Mouse (Mus musculus) lung, embryonic 15.5 days (tissue): ENCODE results near the gene Cacnb1. TPM values are rescaled to one million over a fixed set of nuclear protein-coding genes. Genes with fewer than 3 reads are reported as not detected.

Experiments
- ATAC-seq: fragments of 200-750 bp; cut with Nextera tagmentation; 2 replicates; pipeline ENCODE4 v1.8.0; 2017; ENCODE audit warnings: moderate number of reproducible peaks, borderline replicate concordance; ENCODE audit not compliant: low FRiP score, low TSS enrichment; ENCODE audit errors: extremely low read depth
- H3K27ac ChIP-seq: fragments of 300-500 bp; sonication (generic); 2 replicates; pipeline ENCODE4 v1.5.1; 2015; ENCODE audit warnings: moderate library complexity, mild to moderate bottlenecking, inconsistent platforms
- H3K27me3 ChIP-seq: fragments of 300-500 bp; sonication (generic); 2 replicates; pipeline ENCODE4 v1.6.1; 2015; ENCODE audit warnings: inconsistent platforms
- H3K36me3 ChIP-seq: fragments of 300-500 bp; sonication (generic); 2 replicates; pipeline ENCODE4 v1.6.1; 2015; ENCODE audit warnings: inconsistent platforms
- H3K4me1 ChIP-seq: fragments of 300-500 bp; sonication (generic); 2 replicates; pipeline ENCODE4 v1.6.1; 2015; ENCODE audit warnings: inconsistent platforms
- H3K4me2 ChIP-seq: fragments of 300-500 bp; sonication (generic); 2 replicates; pipeline ENCODE4 v1.6.1; 2015; ENCODE audit warnings: inconsistent platforms, mild to moderate bottlenecking, moderate library complexity
- H3K4me3 ChIP-seq: fragments of 300-500 bp; sonication (generic); 2 replicates; pipeline ENCODE4 v1.5.1; 2015; ENCODE audit warnings: mild to moderate bottlenecking, inconsistent platforms
- H3K9ac ChIP-seq: fragments of 300-500 bp; sonication (generic); 2 replicates; pipeline ENCODE4 v1.6.1; 2015; ENCODE audit warnings: inconsistent platforms
- H3K9me3 ChIP-seq: fragments of 300-500 bp; sonication (generic); 2 replicates; pipeline ENCODE4 v1.6.1; 2016; ENCODE audit warnings: inconsistent platforms
- WGBS: fragments of 180-500 bp; shearing (Covaris S2); methylation state at CpG from one replicate; pipeline ENCODE4 v1.1.7; 2015; 5-methylcytosine and 5-hydroxymethylcytosine counted together
- polyA plus RNA-seq: library from polyadenylated mRNA; unstranded; fragments of >200 nt; fragmentation: Nextera tagmentation; extraction: Ambion mirVana; gene quantifications from 2 replicates; pipeline ENCODE4 v1.2.1, GENCODE M21; 2015

Gene Cacnb1
- polyA plus RNA-seq, 1 experiment from 2014 or later, result 4.9 TPM

- Histone ChIP-seq H3K4me2 (peak overlapping the region; percentile 94), H3K27me3 (no peaks in the 10 kb centered on the region), H3K36me3 (peaks cover 5% of the 10 kb centered on the region; the same call in 1 of the 2 replicates), H3K9ac (no peak overlapping the region), H3K4me3 (peak overlapping the region; percentile 70), H3K27ac (no peak overlapping the region), H3K9me3 (no peaks in the 10 kb centered on the region), H3K4me1 (peaks cover 40% of the 10 kb centered on the region)
- ATAC-seq, result no peak
- WGBS, result 38% methylated on average over 2 of the region's 2 CpGs
Observed at GRCm38 (mm10) chr11:98021118-98021517, 1.7 kb downstream of the Cacnb1 start.

- no peak overlapping the region for H3K27ac ChIP-seq
- 48% methylated on average over 1 of the region's 1 CpGs for WGBS
- no peak overlapping the region for H3K4me3 ChIP-seq
- no peak overlapping the region for H3K9ac ChIP-seq
- H3K9me3 ChIP-seq, result no peaks in the 10 kb centered on the region
- H3K4me2 ChIP-seq, result no peak overlapping the region
- H3K36me3 ChIP-seq, result peaks cover 5% of the 10 kb centered on the region; the same call in 1 of the 2 replicates
- no peak for ATAC-seq
- H3K4me1 ChIP-seq, result peaks cover 36% of the 10 kb centered on the region
- no peaks in the 10 kb centered on the region for H3K27me3 ChIP-seq
Observed at GRCm38 (mm10) chr11:98020710-98021109, 2.1 kb downstream of the Cacnb1 start.

- no peak for ATAC-seq
- H3K9ac ChIP-seq, result no peak overlapping the region
- H3K27me3 ChIP-seq, result no peaks in the 10 kb centered on the region
- H3K4me3 ChIP-seq, result no peak overlapping the region
- no peaks in the 10 kb centered on the region for H3K9me3 ChIP-seq
- H3K4me2 ChIP-seq, result no peak overlapping the region
- no peak overlapping the region for H3K27ac ChIP-seq
- 39% methylated on average over 8 of the region's 8 CpGs for WGBS
- peaks cover 5% of the 10 kb centered on the region; the same call in 1 of the 2 replicates for H3K36me3 ChIP-seq
- H3K4me1 ChIP-seq, result peaks cover 34% of the 10 kb centered on the region
Observed at GRCm38 (mm10) chr11:98019883-98020610, 2.8 kb downstream of the Cacnb1 start.

GRCm38 (mm10) chr11:98018858-98019641 lies 3.8 kb downstream of the Cacnb1 start:
- Histone ChIP-seq H3K27me3 (no peaks in the 10 kb centered on the region), H3K27ac (no peak overlapping the region), H3K9ac (no peak overlapping the region), H3K4me1 (peaks cover 34% of the 10 kb centered on the region), H3K36me3 (peaks cover 15% of the 10 kb centered on the region; the same call in 1 of the 2 replicates), H3K4me2 (no peak overlapping the region), H3K4me3 (no peak overlapping the region), H3K9me3 (no peaks in the 10 kb centered on the region)
- no peak for ATAC-seq
- 46% methylated on average over 10 of the region's 10 CpGs for WGBS

- no peaks in the 10 kb centered on the region for H3K9me3 ChIP-seq
- 66% methylated on average over 6 of the region's 6 CpGs for WGBS
- no peaks in the 10 kb centered on the region for H3K27me3 ChIP-seq
- H3K4me1 ChIP-seq, result peaks cover 30% of the 10 kb centered on the region
- H3K9ac ChIP-seq, result no peak overlapping the region
- no peak overlapping the region for H3K27ac ChIP-seq
- H3K4me2 ChIP-seq, result no peak overlapping the region
- H3K4me3 ChIP-seq, result no peak overlapping the region
- peaks cover 15% of the 10 kb centered on the region; the same call in 1 of the 2 replicates for H3K36me3 ChIP-seq
- ATAC-seq, result no peak
Observed at GRCm38 (mm10) chr11:98018222-98018621, 4.6 kb downstream of the Cacnb1 start.

GRCm38 (mm10) chr11:98016824-98017223 lies 6.0 kb downstream of the Cacnb1 start:
- Histone ChIP-seq H3K4me1 (peaks cover 24% of the 10 kb centered on the region), H3K4me2 (no peak overlapping the region), H3K9me3 (no peaks in the 10 kb centered on the region), H3K27me3 (no peaks in the 10 kb centered on the region), H3K9ac (no peak overlapping the region), H3K4me3 (no peak overlapping the region), H3K36me3 (peaks cover 15% of the 10 kb centered on the region; the same call in 1 of the 2 replicates), H3K27ac (no peak overlapping the region)
- 57% methylated on average over 4 of the region's 4 CpGs for WGBS
- no peak for ATAC-seq

GRCm38 (mm10) chr11:98016177-98016576 lies 6.7 kb downstream of the Cacnb1 start:
- no peaks in the 10 kb centered on the region; the same call in 1 of the 2 replicates for H3K27me3 ChIP-seq
- H3K9ac ChIP-seq, result no peak overlapping the region
- no peak overlapping the region for H3K4me3 ChIP-seq
- no peak overlapping the region for H3K4me2 ChIP-seq
- H3K36me3 ChIP-seq, result peaks cover 15% of the 10 kb centered on the region; the same call in 1 of the 2 replicates
- H3K27ac ChIP-seq, result no peak overlapping the region
- no peak for ATAC-seq
- H3K4me1 ChIP-seq, result peaks cover 18% of the 10 kb centered on the region
- H3K9me3 ChIP-seq, result no peaks in the 10 kb centered on the region
- WGBS, result 71% methylated on average over 5 of the region's 5 CpGs

GRCm38 (mm10) chr11:98012831-98013230 lies 10.0 kb downstream of the Cacnb1 start:
- no peak for ATAC-seq
- H3K9ac ChIP-seq, result no peak overlapping the region
- H3K36me3 ChIP-seq, result peaks cover 23% of the 10 kb centered on the region; the same call in 1 of the 2 replicates
- H3K27me3 ChIP-seq, result no peaks in the 10 kb centered on the region; the same call in 1 of the 2 replicates
- no peak overlapping the region for H3K27ac ChIP-seq
- H3K9me3 ChIP-seq, result no peaks in the 10 kb centered on the region
- H3K4me2 ChIP-seq, result no peak overlapping the region
- no peaks in the 10 kb centered on the region for H3K4me1 ChIP-seq
- no peak overlapping the region for H3K4me3 ChIP-seq
- WGBS, result 73% methylated on average over 10 of the region's 10 CpGs

GRCm38 (mm10) chr11:98011716-98012115 lies 11.1 kb downstream of the Cacnb1 start:
- Histone ChIP-seq H3K9me3 (no peaks in the 10 kb centered on the region), H3K9ac (no peak overlapping the region), H3K27me3 (no peaks in the 10 kb centered on the region; the same call in 1 of the 2 replicates), H3K4me3 (no peak overlapping the region), H3K36me3 (peaks cover 19% of the 10 kb centered on the region; the same call in 1 of the 2 replicates), H3K4me1 (no peaks in the 10 kb centered on the region), H3K27ac (no peak overlapping the region), H3K4me2 (no peak overlapping the region)
- 54% methylated on average over 9 of the region's 9 CpGs for WGBS
- ATAC-seq, result 0 out of 2 replicates have a peak, but pooled peaks have one; percentile 32

GRCm38 (mm10) chr11:98008087-98008486 lies 14.7 kb downstream of the Cacnb1 start:
- Histone ChIP-seq H3K36me3 (peaks cover 8% of the 10 kb centered on the region; the same call in 1 of the 2 replicates), H3K4me1 (peaks cover 13% of the 10 kb centered on the region)
- WGBS, result 71% methylated on average over 11 of the region's 11 CpGs

GRCm38 (mm10) chr11:98005686-98006085 lies 17.1 kb downstream of the Cacnb1 start:
- Histone ChIP-seq H3K4me2 (no peak overlapping the region), H3K27ac (no peak overlapping the region)
- 77% methylated on average over 10 of the region's 10 CpGs for WGBS

More at GRCm38 (mm10) chr11:98008087-98008486, 14.7 kb downstream of the Cacnb1 start:
- Histone ChIP-seq H3K4me3 (no peak overlapping the region), H3K4me2 (no peak overlapping the region), H3K9ac (no peak overlapping the region), H3K27ac (no peak overlapping the region), H3K9me3 (no peaks in the 10 kb centered on the region), H3K27me3 (no peaks in the 10 kb centered on the region; the same call in 1 of the 2 replicates)
- no peak for ATAC-seq

More at GRCm38 (mm10) chr11:98005686-98006085, 17.1 kb downstream of the Cacnb1 start:
- H3K9me3 ChIP-seq, result no peaks in the 10 kb centered on the region
- peaks cover 18% of the 10 kb centered on the region; the same call in 1 of the 2 replicates for H3K27me3 ChIP-seq
- no peak overlapping the region for H3K4me3 ChIP-seq
- H3K36me3 ChIP-seq, result peaks cover 8% of the 10 kb centered on the region; the same call in 1 of the 2 replicates
- peaks cover 17% of the 10 kb centered on the region for H3K4me1 ChIP-seq
- H3K9ac ChIP-seq, result no peak overlapping the region
- no peak for ATAC-seq
